Mouse (Mus musculus) E14TG2a.4 (cell line): Measurements from ENCODE around the gene Galnt7.
"Not testable (repeated sequence)": the region's sequence is repeated elsewhere in the genome, so short reads cannot be mapped to it uniquely, and the experiment has no call there.

Experiments
- H3K27me3 ChIP-seq: 2 replicates; pipeline ENCODE4 v1.6.1; 2014; ENCODE audit warnings: low read length, control low read depth; ENCODE audit not compliant: insufficient read depth
- H3K36me3 ChIP-seq: 2 replicates; pipeline ENCODE4 v1.6.1; 2014; ENCODE audit warnings: low read length, control low read depth; ENCODE audit not compliant: insufficient read depth
- H3K4me1 ChIP-seq: replicated peaks from 2 replicates; pipeline ENCODE4 v1.6.1; 2014; ENCODE audit warnings: low read depth, low read length, control low read depth
- H3K4me3 ChIP-seq: replicated peaks from 2 replicates; pipeline ENCODE4 v1.5.1; 2014; ENCODE audit warnings: mild to moderate bottlenecking, low read length
- H3K9me3 ChIP-seq: 2 replicates; pipeline ENCODE4 v1.6.1; 2014; ENCODE audit warnings: low read length, control low read depth
- CTCF ChIP-seq: conservative IDR thresholded peaks from 2 replicates; pipeline ENCODE4 v1.5.1; 2014; ENCODE audit warnings: low read length
- NANOG ChIP-seq: IDR thresholded peaks from 2 replicates; pipeline ENCODE4 v1.6.1; 2014; ENCODE audit warnings: borderline replicate concordance, low read length, mixed read lengths
- POU5F1 ChIP-seq: IDR thresholded peaks from 2 replicates; pipeline ENCODE4 v1.6.1; 2014; ENCODE audit warnings: low read length, borderline replicate concordance

Gene Galnt7

GRCm38 (mm10) chr8:57512141-57513056 is 140.4 kb downstream of the Galnt7 start:
- H3K9me3 ChIP-seq: no peaks in the 10 kb centered on the region
- no peaks in the 10 kb centered on the region for H3K27me3 ChIP-seq
- H3K4me3 ChIP-seq: peak overlapping the region; percentile 92
- peaks cover 64% of the 10 kb centered on the region for H3K36me3 ChIP-seq
- TF ChIP-seq POU5F1: no peak
- TF ChIP-seq CTCF: no peak
- TF ChIP-seq NANOG: no peak
- H3K4me1 ChIP-seq: peaks cover 51% of the 10 kb centered on the region

- H3K9me3 ChIP-seq: no peaks in the 10 kb centered on the region
- TF ChIP-seq CTCF: no peak
- TF ChIP-seq POU5F1: no peak
- TF ChIP-seq NANOG: no peak
- peak within 1 kb of the TSS; percentile 92 for H3K4me3 ChIP-seq
- H3K27me3 ChIP-seq: no peaks in the 10 kb centered on the region
- peaks cover 67% of the 10 kb centered on the region for H3K36me3 ChIP-seq
- peaks cover 59% of the 10 kb centered on the region for H3K4me1 ChIP-seq
These were observed 141.3 kb downstream of the Galnt7 start, which contains the start of gene Hmgb2 for GRCm38 (mm10) chr8:57511316-57512118. TSS of gene Hmgb2 (plus strand) at chr8:57511907.

- no peaks in the 10 kb centered on the region for H3K9me3 ChIP-seq
- H3K36me3 ChIP-seq: peaks cover 67% of the 10 kb centered on the region
- H3K4me1 ChIP-seq: peaks cover 62% of the 10 kb centered on the region
- TF ChIP-seq CTCF (no peak), NANOG (no peak), POU5F1 (no peak)
- peak overlapping the region; percentile 82 for H3K4me3 ChIP-seq
- H3K27me3 ChIP-seq: no peaks in the 10 kb centered on the region
These were observed 142.0 kb downstream of the Galnt7 start for GRCm38 (mm10) chr8:57510791-57511315.

- Histone ChIP-seq H3K4me1 (peaks cover 70% of the 10 kb centered on the region), H3K4me3 (no peak overlapping the region), H3K27me3 (no peaks in the 10 kb centered on the region), H3K9me3 (no peaks in the 10 kb centered on the region), H3K36me3 (peaks cover 65% of the 10 kb centered on the region)
- no peak for TF ChIP-seq NANOG
- TF ChIP-seq CTCF: no peak
- no peak for TF ChIP-seq POU5F1
These were observed 144.2 kb downstream of the Galnt7 start for GRCm38 (mm10) chr8:57508657-57509056.

DNA sequence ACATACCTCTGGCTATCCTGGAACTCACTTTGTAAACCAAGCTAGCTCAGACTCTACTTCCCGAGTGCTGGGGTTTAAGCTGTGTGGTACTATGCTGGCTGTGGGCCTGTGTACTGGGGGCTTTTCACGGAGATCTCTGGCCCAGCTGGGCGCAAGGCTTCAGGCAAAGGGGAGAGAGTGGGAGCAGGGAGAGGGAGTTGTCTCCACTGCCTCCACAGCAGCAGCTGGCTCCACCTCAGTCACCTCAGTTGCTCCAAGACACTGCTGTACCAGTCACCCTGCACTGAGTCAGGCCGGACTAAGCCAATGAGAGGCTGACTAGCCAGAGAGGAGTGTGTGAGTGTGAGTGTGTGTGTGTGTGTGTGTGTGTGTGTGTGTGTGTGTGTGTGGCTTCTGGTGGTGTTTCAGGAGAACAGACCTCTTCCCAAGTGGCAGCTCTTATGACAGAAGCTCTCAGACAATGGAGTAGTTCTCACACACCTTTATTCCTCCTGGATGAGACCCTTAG is 145.2 kb downstream of the Galnt7 start:
- H3K4me3 ChIP-seq: no peak overlapping the region
- TF ChIP-seq NANOG: no peak
- TF ChIP-seq POU5F1: no peak
- TF ChIP-seq CTCF: no peak
- H3K36me3 ChIP-seq: peaks cover 59% of the 10 kb centered on the region
- H3K27me3 ChIP-seq: no peaks in the 10 kb centered on the region
- H3K4me1 ChIP-seq: peaks cover 70% of the 10 kb centered on the region
- H3K9me3 ChIP-seq: no peaks in the 10 kb centered on the region

- H3K27me3 ChIP-seq, H3K9me3 ChIP-seq: not testable (repeated sequence)
- peak overlapping the region; percentile 39 for H3K4me3 ChIP-seq
- H3K36me3 ChIP-seq: peaks cover 73% of the 10 kb centered on the region
- peaks cover 78% of the 10 kb centered on the region for H3K4me1 ChIP-seq
These were observed 147.3 kb downstream of the Galnt7 start for GRCm38 (mm10) chr8:57505500-57505899.

DNA sequence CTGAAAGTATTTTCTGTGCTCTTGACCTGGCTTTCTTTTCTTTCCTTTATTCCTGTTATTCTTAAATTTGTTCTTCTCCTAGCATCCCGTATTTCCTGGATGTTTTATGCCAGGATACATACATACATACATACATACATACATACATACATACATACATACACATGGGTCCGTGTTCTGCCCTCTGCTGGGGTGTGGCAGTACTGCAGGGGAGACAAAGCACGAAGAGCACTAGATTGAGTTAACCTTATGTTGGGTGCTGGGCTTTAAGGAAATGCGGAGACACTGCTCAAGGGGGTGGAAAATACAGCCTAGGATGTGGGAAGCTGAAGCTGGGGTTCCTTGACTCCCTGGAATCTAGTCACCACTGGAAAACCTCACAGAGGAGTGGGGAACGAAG is 149.2 kb downstream of the Galnt7 start:
- no peak for TF ChIP-seq NANOG
- peak; percentile 84 for TF ChIP-seq CTCF
- Histone ChIP-seq H3K4me1 (peaks cover 78% of the 10 kb centered on the region), H3K27me3 (no peaks in the 10 kb centered on the region), H3K9me3 (no peaks in the 10 kb centered on the region), H3K4me3 (peak overlapping the region; percentile 39), H3K36me3 (peaks cover 72% of the 10 kb centered on the region)

- no peaks in the 10 kb centered on the region for H3K27me3 ChIP-seq
- H3K4me1 ChIP-seq: peaks cover 75% of the 10 kb centered on the region
- no peaks in the 10 kb centered on the region for H3K9me3 ChIP-seq
- TF ChIP-seq CTCF (no peak), NANOG (no peak), POU5F1 (no peak)
- H3K4me3 ChIP-seq: peak overlapping the region; percentile 54
- H3K36me3 ChIP-seq: peaks cover 62% of the 10 kb centered on the region
These were observed 153.9 kb downstream of the Galnt7 start for GRCm38 (mm10) chr8:57498847-57499511.
